Mouse (Mus musculus): Measurements from ENCODE around the gene Acp4. TPM values are rescaled to one million over a fixed set of nuclear protein-coding genes. Genes with fewer than 3 reads are reported as not detected.
"Not testable (repeated sequence)": the region's sequence is repeated elsewhere in the genome, so short reads cannot be mapped to it uniquely, and the experiment has no call there.

The Acp4 gene
- polyA plus RNA-seq, 1 experiment from 2014 or later = 0.10 TPM

DNA sequence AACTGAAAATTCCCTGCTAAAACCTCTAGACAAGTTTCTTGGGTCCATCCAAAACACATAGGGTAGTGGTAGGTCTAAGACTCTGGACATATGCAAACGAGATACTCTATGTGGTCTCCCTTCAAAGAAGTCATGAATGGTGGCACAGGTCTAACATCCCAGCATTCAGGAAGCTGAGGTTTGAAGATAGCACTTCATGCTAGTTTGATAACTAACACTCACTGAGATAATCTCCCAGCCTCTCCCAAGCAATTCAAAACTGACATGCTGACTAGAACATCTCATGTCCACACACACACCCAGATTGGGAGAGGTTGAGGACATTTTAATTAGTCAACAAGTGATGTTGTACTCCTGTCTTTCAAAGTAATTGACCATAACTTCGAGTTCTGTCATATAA, 17.3 kb downstream of the Acp4 start:
- no peaks in the 10 kb centered on the region for H3K4me1 ChIP-seq
- no peaks in the 10 kb centered on the region for H3K36me3 ChIP-seq
- no peak overlapping the region for H3K4me3 ChIP-seq
- ATAC-seq (ENCODE audit: insufficient number of reproducible peaks, insufficient read depth, low FRiP score, low TSS enrichment) = no peak
- whole genome bisulfite sequencing = 59% methylated on average over 2 of the region's 2 CpGs
- H3K27me3 ChIP-seq = no peaks in the 10 kb centered on the region
- H3K4me2 ChIP-seq (replicated peaks) = no peak overlapping the region
- no peak overlapping the region for H3K27ac ChIP-seq
- no peaks in the 10 kb centered on the region for H3K9me3 ChIP-seq
- H3K9ac ChIP-seq = no peak overlapping the region

DNA sequence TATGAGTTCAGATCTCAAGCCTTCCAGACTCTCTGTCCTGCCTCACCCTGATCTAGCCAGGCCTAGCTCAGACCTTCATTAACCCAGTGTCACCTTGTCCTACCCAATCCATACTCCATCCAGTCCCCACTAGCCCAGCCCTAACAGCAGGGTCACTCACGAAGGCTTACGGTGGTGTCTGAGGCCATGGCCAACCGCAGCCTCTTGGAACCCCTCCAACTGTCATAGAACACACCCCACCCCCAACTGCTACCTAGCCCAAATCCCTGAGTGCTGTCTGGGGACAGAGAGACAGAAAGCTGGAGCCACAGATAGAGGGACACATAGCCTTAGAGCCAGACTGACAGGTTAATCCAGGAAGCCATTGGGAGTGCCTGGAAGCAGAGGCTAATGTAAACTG, 21.3 kb downstream of the Acp4 start, which contains the start of gene Gm36864:
TSS of gene Gm36864 (plus strand) at position 269 of the 400 bp plus-strand sequence.
- H3K36me3 ChIP-seq = no peaks in the 10 kb centered on the region
- no peak within 1 kb of the TSS for H3K4me3 ChIP-seq
- no peak within 1 kb of the TSS for H3K9ac ChIP-seq
- no peak within 1 kb of the TSS for H3K27ac ChIP-seq
- H3K27me3 ChIP-seq = no peaks in the 10 kb centered on the region
- no peaks in the 10 kb centered on the region for H3K4me1 ChIP-seq
- H3K9me3 ChIP-seq = no peaks in the 10 kb centered on the region
- ATAC-seq (ENCODE audit: insufficient number of reproducible peaks, insufficient read depth, low FRiP score, low TSS enrichment) = no peak
- WGBS = 90% methylated on average over 3 of the region's 3 CpGs
- no peak within 1 kb of the TSS for H3K4me2 ChIP-seq (replicated peaks)

DNA sequence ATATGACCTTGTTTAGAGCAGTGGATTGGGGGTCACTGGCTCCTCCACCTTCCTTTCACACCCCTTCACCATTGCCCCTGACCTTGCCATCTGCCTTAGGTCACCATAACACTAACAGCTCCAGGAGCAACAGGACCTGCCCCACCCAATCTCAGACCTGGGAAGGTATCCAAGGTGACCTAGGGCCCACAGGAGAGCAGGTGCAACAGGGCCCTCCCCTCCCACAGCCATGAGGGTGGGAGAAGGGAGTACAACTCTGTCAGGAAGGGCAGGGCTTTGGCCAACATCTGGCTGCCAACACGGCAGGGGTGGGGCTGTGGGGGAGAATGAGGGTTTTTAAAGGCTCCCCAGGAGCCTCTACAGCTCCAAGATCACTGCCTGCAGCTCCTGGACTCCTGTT, 32.1 kb downstream of the Acp4 start, which contains the start of gene Klk1:
TSS of gene Klk1 (plus strand) at position 285 of the 400 bp plus-strand sequence.
- Histone ChIP-seq H3K4me1 (no peaks in the 10 kb centered on the region), H3K9me3 (no peaks in the 10 kb centered on the region), H3K27me3 (no peaks in the 10 kb centered on the region), H3K4me2 (replicated peaks) (no peak within 1 kb of the TSS), H3K36me3 (no peaks in the 10 kb centered on the region), H3K27ac (no peak within 1 kb of the TSS), H3K9ac (no peak within 1 kb of the TSS), H3K4me3 (no peak within 1 kb of the TSS)
- ATAC-seq (ENCODE audit: insufficient number of reproducible peaks, insufficient read depth, low FRiP score, low TSS enrichment) = no peak
- 65% methylated on average over 1 of the region's 1 CpGs for WGBS

DNA sequence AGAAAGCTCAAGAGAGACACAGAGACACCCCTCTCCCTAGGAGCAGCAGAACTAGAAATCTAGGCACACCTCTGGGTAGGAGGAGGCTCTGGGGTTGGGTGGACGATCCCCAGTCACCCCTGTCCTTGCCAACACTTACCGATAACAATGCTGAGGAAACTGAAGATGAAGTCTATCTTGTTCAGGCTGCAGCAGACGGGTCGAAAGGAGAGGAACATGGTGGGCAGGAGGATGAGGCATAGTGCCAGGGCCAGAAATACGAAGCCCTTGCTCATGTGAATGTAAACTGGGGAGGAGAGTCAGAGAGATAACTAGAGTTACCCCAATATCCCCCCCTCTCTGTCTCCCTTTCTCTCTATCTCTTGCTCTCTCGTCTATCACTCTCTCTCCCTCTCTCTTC, 34.8 kb downstream of the Acp4 start:
- 71% methylated on average over 6 of the region's 6 CpGs for WGBS
- H3K9me3 ChIP-seq; H3K4me2 ChIP-seq (replicated peaks); H3K27ac ChIP-seq; H3K9ac ChIP-seq; H3K36me3 ChIP-seq; H3K27me3 ChIP-seq; H3K4me3 ChIP-seq; H3K4me1 ChIP-seq; ATAC-seq (ENCODE audit: insufficient number of reproducible peaks, insufficient read depth, low FRiP score, low TSS enrichment): not testable (repeated sequence)

DNA sequence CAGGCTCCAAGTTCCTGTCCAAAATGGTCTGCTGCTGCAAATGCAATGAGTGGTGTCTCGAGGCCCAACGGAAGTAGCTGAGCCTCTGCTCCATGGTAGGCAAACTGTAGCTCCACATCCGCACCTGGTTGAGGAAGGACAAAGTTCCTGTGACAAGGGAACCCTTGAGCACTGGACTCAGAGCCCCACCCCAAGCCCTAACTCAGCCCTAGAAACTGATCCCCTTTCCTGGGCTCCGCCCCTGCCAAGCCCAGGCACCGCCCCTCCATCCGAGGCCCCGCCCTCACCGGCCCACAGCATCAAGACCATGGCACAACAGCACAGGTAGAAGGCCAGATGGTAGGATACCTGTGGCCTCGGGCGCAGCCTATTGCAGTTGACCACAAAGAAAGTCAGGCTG, 35.6 kb downstream of the Acp4 start:
- H3K4me3 ChIP-seq; H3K9me3 ChIP-seq; H3K4me2 ChIP-seq (replicated peaks); H3K27ac ChIP-seq; H3K4me1 ChIP-seq; ATAC-seq (ENCODE audit: insufficient number of reproducible peaks, insufficient read depth, low FRiP score, low TSS enrichment); H3K9ac ChIP-seq; H3K27me3 ChIP-seq; H3K36me3 ChIP-seq: not testable (repeated sequence)
- 61% methylated on average over 8 of the region's 10 CpGs for WGBS

DNA sequence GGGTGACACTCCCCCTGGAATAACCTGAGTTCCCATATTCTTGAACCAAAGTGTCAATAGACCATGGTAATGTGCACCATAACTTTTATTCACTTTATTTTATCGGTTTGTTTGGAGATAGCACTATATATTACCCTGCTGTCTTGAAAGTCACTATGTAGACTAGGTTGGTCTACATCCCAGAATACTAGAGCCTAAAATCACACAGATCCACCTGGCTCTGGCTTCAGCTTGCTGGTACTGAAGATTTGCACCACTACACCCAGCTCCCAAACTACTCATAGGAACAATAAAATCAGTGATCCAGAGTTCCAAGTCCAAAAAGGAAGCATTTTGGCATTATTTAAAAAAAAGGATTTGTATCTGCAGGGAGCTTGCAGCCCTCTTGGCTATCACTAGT, 41.5 kb downstream of the Acp4 start, which contains the start of gene Klk1b5:
TSS of gene Klk1b5 (plus strand) at position 301 of the 400 bp plus-strand sequence.
- ATAC-seq (ENCODE audit: insufficient number of reproducible peaks, insufficient read depth, low FRiP score, low TSS enrichment) = no peak
- Histone ChIP-seq H3K27ac (no peak within 1 kb of the TSS), H3K27me3 (no peaks in the 10 kb centered on the region), H3K4me3 (no peak within 1 kb of the TSS), H3K36me3 (no peaks in the 10 kb centered on the region), H3K9ac (no peak within 1 kb of the TSS), H3K9me3 (no peaks in the 10 kb centered on the region), H3K4me1 (no peaks in the 10 kb centered on the region), H3K4me2 (replicated peaks) (no peak within 1 kb of the TSS)
- WGBS = 78% methylated on average over 1 of the region's 1 CpGs

DNA sequence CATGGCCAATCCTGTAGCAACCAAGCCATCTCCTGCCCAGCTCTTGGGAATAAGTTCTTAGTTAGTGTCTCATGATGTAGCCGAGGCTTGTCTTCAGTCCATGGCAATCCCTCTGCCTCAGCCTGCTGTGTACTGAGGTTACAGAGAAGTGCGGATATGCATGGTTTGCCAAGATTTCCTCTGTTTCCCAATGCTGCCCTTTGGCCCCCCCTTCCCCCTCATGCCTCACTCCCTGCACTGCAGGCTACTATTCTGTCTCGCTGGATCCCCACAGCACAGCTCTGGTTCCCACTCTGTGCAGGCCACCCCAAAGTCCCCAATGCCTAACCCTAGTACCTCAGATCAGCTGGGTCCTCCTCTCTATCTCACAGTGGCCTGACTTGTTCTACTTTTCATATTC, 48.9 kb downstream of the Acp4 start:
- no peak for ATAC-seq (ENCODE audit: insufficient number of reproducible peaks, insufficient read depth, low FRiP score, low TSS enrichment)
- 80% methylated on average over 3 of the region's 3 CpGs for WGBS

DNA sequence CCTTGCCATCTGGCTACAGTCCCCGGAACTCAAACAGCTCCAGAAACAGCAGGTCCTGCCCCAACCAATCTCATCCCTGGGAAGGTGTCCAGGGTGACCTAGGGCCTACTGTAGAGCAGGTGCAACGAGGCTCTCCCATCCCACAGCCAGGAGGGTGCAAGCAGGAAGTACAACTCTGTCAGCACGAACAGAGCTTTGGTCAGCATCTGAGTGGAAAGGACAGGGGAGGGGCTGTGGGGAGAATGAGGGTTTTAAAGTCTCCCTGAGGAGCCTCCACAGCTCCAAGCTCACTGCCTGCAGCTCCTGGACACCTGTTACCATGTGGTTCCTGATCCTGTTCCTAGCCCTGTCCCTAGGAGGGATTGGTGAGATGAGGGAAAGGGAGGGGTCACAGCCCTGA, 50.0 kb downstream of the Acp4 start, which contains the start of gene Klk1b4:
TSS of gene Klk1b4 (plus strand) at position 301 of the 400 bp plus-strand sequence.
- ATAC-seq (ENCODE audit: insufficient number of reproducible peaks, insufficient read depth, low FRiP score, low TSS enrichment); H3K27ac ChIP-seq; H3K9me3 ChIP-seq; H3K27me3 ChIP-seq; H3K4me2 ChIP-seq (replicated peaks); H3K9ac ChIP-seq; H3K4me3 ChIP-seq; H3K36me3 ChIP-seq; H3K4me1 ChIP-seq: not testable (repeated sequence)
- 49% methylated on average over 3 of the region's 3 CpGs for WGBS

More for the DNA sequence above, 48.9 kb downstream of the Acp4 start:
- Histone ChIP-seq H3K4me1 (no peaks in the 10 kb centered on the region), H3K9me3 (no peaks in the 10 kb centered on the region), H3K27ac (no peak overlapping the region), H3K9ac (no peak overlapping the region), H3K27me3 (no peaks in the 10 kb centered on the region), H3K4me3 (no peak overlapping the region), H3K36me3 (no peaks in the 10 kb centered on the region), H3K4me2 (replicated peaks) (no peak overlapping the region)

Other genes starting within 250 kb of the Acp4 start
- not detected in 2 replicates for gene Klk1b26, start 245.2 kb downstream of the Acp4 start, polyA plus RNA-seq (2016; fragmentation: Nextera tagmentation; extraction: Ambion mirVana)
- not detected in 2 replicates for gene Klk1b27, start 205.1 kb downstream of the Acp4 start, polyA plus RNA-seq (2016; fragmentation: Nextera tagmentation; extraction: Ambion mirVana)
- gene Klk1b21, start 155.1 kb downstream of the Acp4 start, polyA plus RNA-seq (2016; fragmentation: Nextera tagmentation; extraction: Ambion mirVana) = not detected in 2 replicates
- gene Klk1b22, start 144.7 kb downstream of the Acp4 start, polyA plus RNA-seq (2016; fragmentation: Nextera tagmentation; extraction: Ambion mirVana) = not detected in 2 replicates
- gene Klk1b16, start 120.6 kb downstream of the Acp4 start, polyA plus RNA-seq (2016; fragmentation: Nextera tagmentation; extraction: Ambion mirVana) = not detected in 2 replicates
- not detected in 2 replicates for gene Klk1b24, start 69.1 kb downstream of the Acp4 start, polyA plus RNA-seq (2016; fragmentation: Nextera tagmentation; extraction: Ambion mirVana)
- gene Klk1b3, start 59.2 kb downstream of the Acp4 start, polyA plus RNA-seq (2016; fragmentation: Nextera tagmentation; extraction: Ambion mirVana) = not detected in 2 replicates
- gene Klk1b4, start 49.9 kb downstream of the Acp4 start, polyA plus RNA-seq (2016; fragmentation: Nextera tagmentation; extraction: Ambion mirVana) = not detected in 2 replicates
- not detected in 2 replicates for gene Klk1b5, start 41.4 kb downstream of the Acp4 start, polyA plus RNA-seq (2016; fragmentation: Nextera tagmentation; extraction: Ambion mirVana)
- gene Klk1, start 32.0 kb downstream of the Acp4 start, polyA plus RNA-seq (2016; fragmentation: Nextera tagmentation; extraction: Ambion mirVana) = not detected in 2 replicates
- gene Gm36864, start 21.2 kb downstream of the Acp4 start, polyA plus RNA-seq (2016; fragmentation: Nextera tagmentation; extraction: Ambion mirVana) = 0.15 TPM in 1 of 2 replicates, not detected in the other
- 0.58 and 0.84 TPM in 2 replicates for gene 1700028J19Rik, start 10.7 kb downstream of the Acp4 start, polyA plus RNA-seq (2016; fragmentation: Nextera tagmentation; extraction: Ambion mirVana)
- gene 2410002F23Rik, start 10.7 kb downstream of the Acp4 start, polyA plus RNA-seq (2016; fragmentation: Nextera tagmentation; extraction: Ambion mirVana) = 208 and 212 TPM in 2 replicates
- not detected in 2 replicates for gene Gm15517, start 4.1 kb upstream of the Acp4 start, polyA plus RNA-seq (2016; fragmentation: Nextera tagmentation; extraction: Ambion mirVana)
- gene Clec11a, start 49.5 kb upstream of the Acp4 start, polyA plus RNA-seq (2016; fragmentation: Nextera tagmentation; extraction: Ambion mirVana) = 1.9 and 2.3 TPM in 2 replicates
- 2.4 and 3.8 TPM in 2 replicates for gene Shank1, start 52.9 kb upstream of the Acp4 start, polyA plus RNA-seq (2016; fragmentation: Nextera tagmentation; extraction: Ambion mirVana)
- gene Syt3, start 126.7 kb upstream of the Acp4 start, polyA plus RNA-seq (2016; fragmentation: Nextera tagmentation; extraction: Ambion mirVana) = 2.9 and 3.3 TPM in 2 replicates
- gene 1700008O03Rik, start 128.4 kb upstream of the Acp4 start, polyA plus RNA-seq (2016; fragmentation: Nextera tagmentation; extraction: Ambion mirVana) = 0.86 and 1.1 TPM in 2 replicates
- 2.3 and 2.6 TPM in 2 replicates for gene Lrrc4b, start 171.6 kb upstream of the Acp4 start, polyA plus RNA-seq (2016; fragmentation: Nextera tagmentation; extraction: Ambion mirVana)
- 0.42 and 0.71 TPM in 2 replicates for gene Aspdh, start 208.0 kb upstream of the Acp4 start, polyA plus RNA-seq (2016; fragmentation: Nextera tagmentation; extraction: Ambion mirVana)
- 80.4 and 85.6 TPM in 2 replicates for gene Josd2, start 210.6 kb upstream of the Acp4 start, polyA plus RNA-seq (2016; fragmentation: Nextera tagmentation; extraction: Ambion mirVana)
- gene Emc10, start 239.2 kb upstream of the Acp4 start, polyA plus RNA-seq (2016; fragmentation: Nextera tagmentation; extraction: Ambion mirVana) = 121 and 124 TPM in 2 replicates
- 20.2 and 22.5 TPM in 2 replicates for gene Fam71e1, start 239.2 kb upstream of the Acp4 start, polyA plus RNA-seq (2016; fragmentation: Nextera tagmentation; extraction: Ambion mirVana)

All from embryonic facial prominence, embryonic 12.5 days (tissue).